Mouse (Mus musculus) hindbrain, embryonic 11.5 days (tissue): ENCODE results near the gene Tmem104. TPM values are rescaled to one million over a fixed set of nuclear protein-coding genes. Genes with fewer than 3 reads are reported as not detected.

ENCODE experiments used
- ATAC-seq: fragments of 200-750 bp; cut with Nextera tagmentation; 2 replicates; pipeline ENCODE4 v1.8.0; 2017; ENCODE audit warnings: mild to moderate bottlenecking, moderate TSS enrichment, moderate library complexity; ENCODE audit not compliant: low FRiP score
- DNase-seq: peaks from one replicate; pipeline ENCODE4 v3.0.0-alpha.2; 2015; ENCODE audit warnings: low spot score
- H3K27ac ChIP-seq: fragments of 300-500 bp; sonication (generic); 2 replicates; pipeline ENCODE4 v1.5.1; 2014; ENCODE audit warnings: mild to moderate bottlenecking, low read depth, low read length
- H3K27me3 ChIP-seq: fragments of 300-500 bp; sonication (generic); 2 replicates; pipeline ENCODE4 v1.6.1; 2014; ENCODE audit warnings: mild to moderate bottlenecking, low read length, moderate library complexity, mixed read lengths; ENCODE audit not compliant: control insufficient read depth, insufficient read depth
- H3K36me3 ChIP-seq: fragments of 300-500 bp; sonication (generic); 2 replicates; pipeline ENCODE4 v1.6.1; 2014; ENCODE audit warnings: mild to moderate bottlenecking, low read length, moderate library complexity, mixed read lengths; ENCODE audit not compliant: control insufficient read depth, insufficient read depth
- H3K4me1 ChIP-seq: fragments of 300-500 bp; sonication (generic); replicated peaks from 2 replicates; pipeline ENCODE4 v1.6.1; 2014; ENCODE audit warnings: low read length, mixed read lengths; ENCODE audit not compliant: control insufficient read depth, insufficient read depth
- H3K4me2 ChIP-seq: fragments of 300-500 bp; sonication (generic); replicated peaks from 2 replicates; pipeline ENCODE4 v1.6.1; 2014; ENCODE audit warnings: mild to moderate bottlenecking, low read depth, low read length
- H3K4me3 ChIP-seq: fragments of 300-500 bp; sonication (generic); 2 replicates; pipeline ENCODE4 v1.5.1; 2014; ENCODE audit warnings: low read depth, low read length
- H3K9ac ChIP-seq: fragments of 300-500 bp; sonication (generic); 2 replicates; pipeline ENCODE4 v1.6.1; 2014; ENCODE audit warnings: low read depth, low read length
- H3K9me3 ChIP-seq: fragments of 300-500 bp; sonication (generic); 2 replicates; pipeline ENCODE4 v1.6.1; 2016; ENCODE audit warnings: low read length; ENCODE audit not compliant: control insufficient read depth
- WGBS: fragments of 180-500 bp; shearing (Covaris S2); extraction: QIAGEN DNeasy Blood & Tissue Kit; methylation state at CpG from one replicate; pipeline ENCODE4 v1.1.7; 2014; 5-methylcytosine and 5-hydroxymethylcytosine counted together
- polyA plus RNA-seq: library from polyadenylated mRNA; unstranded; fragments of >200 nt; fragmentation: Nextera tagmentation; extraction: Ambion mirVana; gene quantifications from 2 replicates; pipeline ENCODE4 v1.2.1, GENCODE M21; 2014

Tmem104 gene
- polyA plus RNA-seq, 1 experiment from 2014 or later, result 7.3 TPM

DNA sequence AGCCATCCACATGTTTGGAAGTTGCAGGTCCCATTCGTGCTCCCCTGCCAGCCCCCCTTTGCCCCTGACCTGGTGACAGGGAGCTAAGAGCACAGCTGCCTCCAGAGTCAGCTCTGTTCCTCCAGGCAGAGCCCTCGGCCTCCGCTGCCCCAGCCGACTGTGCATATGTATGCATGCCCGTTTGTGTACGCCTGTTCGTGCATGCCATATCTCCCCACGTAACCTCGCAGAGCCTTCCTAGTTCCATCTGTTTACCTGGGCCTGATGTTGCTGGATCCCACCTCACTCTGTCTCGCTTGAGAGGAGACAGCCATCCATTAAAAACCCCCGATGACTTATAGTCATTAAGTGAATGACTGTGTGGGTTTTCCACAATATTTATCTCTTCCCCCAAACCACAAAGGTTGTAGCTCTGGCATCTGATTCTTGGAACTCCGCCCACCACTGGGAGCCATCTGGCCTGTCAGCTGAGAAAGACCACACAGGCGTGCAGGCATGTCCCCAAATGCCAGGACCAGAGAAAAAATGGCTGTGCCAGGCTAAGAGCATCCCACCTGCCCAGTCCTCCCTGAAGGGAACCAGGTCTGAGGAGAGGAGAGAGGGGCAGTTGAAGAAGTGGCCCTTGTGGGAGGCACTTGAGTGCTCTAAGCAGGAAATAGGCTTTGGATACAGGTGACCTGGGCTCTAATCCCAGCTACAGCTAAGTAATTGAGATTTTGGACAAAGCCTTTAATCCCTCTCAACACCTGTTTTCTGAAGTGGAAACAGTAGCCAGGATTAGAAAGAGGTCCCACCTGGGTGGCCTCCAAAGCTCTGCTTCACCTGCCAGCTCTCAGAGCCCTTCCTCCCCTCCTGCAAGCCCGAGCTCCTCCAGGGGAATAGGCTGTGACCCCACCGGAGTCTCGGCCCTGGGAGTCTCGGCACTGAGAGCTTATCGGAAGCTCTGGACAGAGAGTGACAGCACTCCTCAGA lies 30.4 kb downstream of the Tmem104 start:
- H3K4me1 ChIP-seq, result no peaks in the 10 kb centered on the region
- DNase-seq, result no peak
- no peaks in the 10 kb centered on the region for H3K27me3 ChIP-seq
- H3K9ac ChIP-seq, result no peak overlapping the region
- no peak for ATAC-seq
- H3K4me3 ChIP-seq, result no peak overlapping the region
- H3K9me3 ChIP-seq, result no peaks in the 10 kb centered on the region
- 71% methylated on average over 18 of the region's 18 CpGs for WGBS
- no peak overlapping the region for H3K27ac ChIP-seq
- no peaks in the 10 kb centered on the region for H3K36me3 ChIP-seq
- H3K4me2 ChIP-seq, result no peak overlapping the region

DNA sequence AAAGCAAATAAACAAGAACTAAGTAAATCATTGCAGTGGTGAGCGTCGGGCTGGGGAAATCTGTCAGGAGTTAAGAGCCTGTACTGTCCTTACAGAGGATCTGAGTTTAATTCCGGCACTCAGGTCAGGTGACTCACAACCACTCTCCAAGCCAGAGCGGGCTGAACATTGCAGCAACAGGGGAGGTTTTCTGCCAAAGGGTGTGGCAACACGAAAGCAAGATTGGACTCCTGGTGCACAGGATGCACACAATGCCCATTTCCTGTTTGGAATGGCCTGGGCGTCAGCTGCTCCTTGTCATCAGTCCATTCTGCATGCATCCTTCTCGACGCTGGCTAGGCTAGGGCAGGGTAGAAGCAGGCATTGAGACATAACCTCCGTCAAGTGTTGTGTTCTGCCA lies 32.0 kb downstream of the Tmem104 start:
- DNase-seq (no peak), ATAC-seq (no peak)
- H3K27me3 ChIP-seq, result no peaks in the 10 kb centered on the region
- no peak overlapping the region for H3K4me2 ChIP-seq
- H3K27ac ChIP-seq, result no peak overlapping the region
- no peaks in the 10 kb centered on the region for H3K9me3 ChIP-seq
- H3K9ac ChIP-seq, result no peak overlapping the region
- H3K4me3 ChIP-seq, result no peak overlapping the region
- no peaks in the 10 kb centered on the region for H3K36me3 ChIP-seq
- no peaks in the 10 kb centered on the region for H3K4me1 ChIP-seq
- WGBS, result 80% methylated on average over 9 of the region's 9 CpGs

DNA sequence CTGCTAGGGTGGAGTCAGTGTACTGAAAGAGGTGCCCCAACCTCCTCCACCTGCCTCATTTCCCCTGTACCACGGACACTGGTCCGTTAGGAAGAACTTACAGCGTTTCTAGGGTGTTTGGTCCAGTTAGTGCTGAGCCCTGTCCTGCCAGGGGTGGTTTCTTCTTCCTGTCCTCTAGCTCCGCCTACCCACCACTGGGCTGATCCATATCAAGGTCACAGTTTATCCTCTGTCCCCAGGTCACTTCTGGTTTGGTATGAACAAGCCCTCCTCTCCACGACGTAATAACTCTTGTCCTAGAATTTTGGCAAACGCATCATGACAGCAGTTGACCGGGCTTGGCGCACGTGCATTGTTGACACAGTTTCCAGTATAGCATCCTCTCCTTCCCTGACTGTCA lies 32.4 kb downstream of the Tmem104 start:
- H3K36me3 ChIP-seq, result no peaks in the 10 kb centered on the region
- DNase-seq (no peak), ATAC-seq (no peak)
- no peaks in the 10 kb centered on the region for H3K9me3 ChIP-seq
- 90% methylated on average over 10 of the region's 10 CpGs for WGBS
- no peak overlapping the region for H3K27ac ChIP-seq
- no peaks in the 10 kb centered on the region for H3K4me1 ChIP-seq
- no peak overlapping the region for H3K9ac ChIP-seq
- no peak overlapping the region for H3K4me3 ChIP-seq
- no peaks in the 10 kb centered on the region for H3K27me3 ChIP-seq
- H3K4me2 ChIP-seq, result no peak overlapping the region

DNA sequence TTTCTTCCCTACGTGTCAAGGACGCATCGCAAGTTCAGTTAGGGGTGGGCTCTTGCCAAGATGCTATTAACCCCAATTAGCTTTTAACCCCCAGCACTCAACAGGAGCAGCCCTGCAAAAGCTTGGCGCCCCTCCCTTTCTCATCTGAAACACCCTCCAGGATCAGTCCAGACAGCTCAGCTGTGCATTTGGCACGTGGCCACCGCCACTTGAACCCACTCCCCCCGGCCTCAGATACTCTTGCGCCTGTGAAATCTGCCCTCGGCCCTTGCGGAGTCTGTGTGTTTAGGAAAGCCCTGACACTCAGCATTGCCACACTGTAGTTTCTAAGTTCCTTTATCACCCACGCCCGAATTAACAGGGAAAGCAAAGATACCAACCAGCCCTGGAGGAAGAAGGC lies 34.8 kb downstream of the Tmem104 start:
- Histone ChIP-seq H3K27ac (no peak overlapping the region), H3K4me3 (no peak overlapping the region), H3K4me1 (peaks cover 10% of the 10 kb centered on the region), H3K36me3 (no peaks in the 10 kb centered on the region), H3K27me3 (no peaks in the 10 kb centered on the region), H3K9ac (no peak overlapping the region), H3K4me2 (no peak overlapping the region), H3K9me3 (no peaks in the 10 kb centered on the region)
- DNase-seq, result no peak
- no peak for ATAC-seq
- whole genome bisulfite sequencing, result 72% methylated on average over 12 of the region's 12 CpGs

DNA sequence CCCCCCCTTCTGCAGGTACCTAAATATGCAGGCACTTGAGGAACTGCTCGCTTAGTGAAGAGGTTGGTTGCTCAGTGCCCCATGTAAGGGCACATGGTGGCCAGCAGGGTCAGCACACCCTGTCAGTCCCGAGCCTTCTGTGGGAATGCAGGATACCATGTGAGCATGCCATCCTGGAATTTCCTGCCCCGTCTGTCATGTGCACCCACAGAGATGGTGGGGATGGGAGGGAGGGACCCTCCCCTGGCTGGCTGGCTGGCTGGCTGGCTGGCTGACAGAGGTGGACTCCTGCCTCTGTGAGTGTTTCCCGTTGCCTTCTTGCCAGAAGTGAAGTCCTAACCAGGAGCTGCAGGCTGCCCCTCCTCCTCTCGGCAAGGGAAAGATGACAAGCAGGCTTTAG lies 35.3 kb downstream of the Tmem104 start:
- H3K4me2 ChIP-seq, result no peak overlapping the region
- ATAC-seq, result no peak
- DNase-seq, result no peak
- H3K9ac ChIP-seq, result no peak overlapping the region; the same call in 1 of the 2 replicates
- no peaks in the 10 kb centered on the region for H3K27me3 ChIP-seq
- H3K9me3 ChIP-seq, result no peaks in the 10 kb centered on the region
- H3K4me3 ChIP-seq, result no peak overlapping the region
- WGBS, result 49% methylated on average over 5 of the region's 5 CpGs
- H3K4me1 ChIP-seq, result peaks cover 15% of the 10 kb centered on the region
- H3K27ac ChIP-seq, result no peak overlapping the region
- no peaks in the 10 kb centered on the region for H3K36me3 ChIP-seq

DNA sequence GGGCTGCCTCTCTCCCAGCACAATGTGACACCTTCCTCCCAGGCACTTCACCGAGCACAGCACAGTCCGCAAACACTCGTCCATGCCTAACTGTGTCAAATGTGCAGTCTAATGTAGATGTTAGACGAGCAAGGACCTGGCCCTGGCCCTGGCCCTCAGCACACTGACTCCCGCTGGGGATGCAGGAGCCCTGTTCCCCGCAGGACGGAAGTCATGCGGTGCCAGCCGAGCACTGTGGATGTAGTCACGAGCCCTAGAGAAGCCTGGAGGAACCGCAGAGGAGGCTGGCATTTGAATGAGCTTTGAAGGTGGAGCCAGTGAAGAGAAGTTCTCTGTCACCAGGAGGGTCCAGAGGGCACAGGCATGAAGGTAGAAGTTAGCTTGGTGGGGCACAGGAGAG lies 36.2 kb downstream of the Tmem104 start:
- Histone ChIP-seq H3K9ac (no peak overlapping the region), H3K4me2 (no peak overlapping the region), H3K4me3 (no peak overlapping the region), H3K9me3 (no peaks in the 10 kb centered on the region), H3K36me3 (no peaks in the 10 kb centered on the region), H3K4me1 (peaks cover 20% of the 10 kb centered on the region), H3K27me3 (no peaks in the 10 kb centered on the region), H3K27ac (no peak overlapping the region)
- WGBS, result 65% methylated on average over 11 of the region's 11 CpGs
- DNase-seq (no peak), ATAC-seq (no peak)

DNA sequence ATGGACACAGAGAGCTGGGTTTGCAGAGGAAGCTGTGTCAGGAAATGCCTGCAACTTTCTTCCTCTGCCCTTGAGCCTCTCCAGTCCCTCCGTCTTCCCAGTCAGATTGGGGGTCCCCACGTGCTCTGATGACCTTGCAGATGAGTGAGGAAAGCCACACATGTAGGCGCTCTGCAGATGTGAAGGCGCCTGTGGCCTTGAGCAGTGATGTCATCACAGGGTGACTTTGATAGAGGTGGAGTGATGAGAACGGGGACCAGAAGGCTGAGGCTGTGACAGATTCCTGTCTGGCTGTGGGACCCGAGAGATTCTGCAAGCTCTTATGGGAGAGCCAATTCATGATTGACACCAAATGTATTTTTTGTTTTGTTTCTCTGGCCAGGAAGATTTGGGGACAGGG lies 36.6 kb downstream of the Tmem104 start:
- Histone ChIP-seq H3K27me3 (no peaks in the 10 kb centered on the region), H3K36me3 (no peaks in the 10 kb centered on the region), H3K4me1 (peaks cover 20% of the 10 kb centered on the region), H3K27ac (no peak overlapping the region), H3K4me3 (no peak overlapping the region), H3K4me2 (no peak overlapping the region), H3K9me3 (no peaks in the 10 kb centered on the region), H3K9ac (no peak overlapping the region)
- WGBS, result 70% methylated on average over 6 of the region's 6 CpGs
- DNase-seq, result no peak
- ATAC-seq, result no peak

DNA sequence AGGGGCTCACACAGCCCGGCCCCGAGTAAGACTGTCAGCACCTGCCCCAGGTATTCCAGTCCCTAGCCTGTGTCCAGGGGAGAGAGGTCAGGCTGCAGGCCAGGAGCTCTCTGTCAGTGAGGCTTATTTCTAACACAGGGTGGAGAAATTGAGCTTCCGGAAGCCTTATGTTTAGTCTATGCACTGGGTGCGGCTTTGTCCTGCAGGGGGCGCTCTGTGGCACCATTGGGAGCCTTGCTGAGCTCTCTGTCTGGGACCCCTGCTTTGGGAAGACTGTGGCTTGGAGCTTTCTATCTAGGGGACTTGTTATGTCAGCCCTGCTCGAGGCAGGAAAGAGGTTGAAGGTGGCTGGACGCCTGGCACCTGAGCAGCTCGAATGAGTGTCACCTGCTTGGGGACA lies 37.6 kb downstream of the Tmem104 start:
- H3K27ac ChIP-seq, result no peak overlapping the region
- 41% methylated on average over 8 of the region's 8 CpGs for WGBS

DNA sequence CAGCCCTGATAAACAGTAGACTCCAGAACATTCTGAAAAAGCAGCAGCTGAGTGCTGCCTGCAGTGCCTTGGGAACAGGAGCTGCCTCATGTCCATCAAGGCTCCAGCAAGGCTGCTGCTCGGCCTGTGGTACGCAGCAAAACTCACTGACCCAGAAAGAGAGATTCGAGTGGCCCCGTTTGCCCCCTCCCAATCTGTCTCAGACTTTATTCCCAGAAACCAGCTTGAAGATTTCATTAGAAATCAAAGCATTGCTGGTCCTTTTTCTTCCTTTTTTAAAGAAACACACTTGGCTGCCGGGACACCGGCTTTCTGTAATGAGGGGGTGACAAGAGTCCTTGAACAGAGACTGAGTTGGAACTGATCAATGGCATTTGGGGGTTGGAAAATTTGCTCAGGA lies 38.0 kb downstream of the Tmem104 start:
- Histone ChIP-seq H3K27ac (no peak overlapping the region), H3K9ac (no peak overlapping the region), H3K4me2 (no peak overlapping the region), H3K27me3 (no peaks in the 10 kb centered on the region), H3K36me3 (no peaks in the 10 kb centered on the region), H3K4me1 (peaks cover 20% of the 10 kb centered on the region), H3K9me3 (no peaks in the 10 kb centered on the region), H3K4me3 (no peak overlapping the region)
- DNase-seq (no peak), ATAC-seq (no peak)
- 61% methylated on average over 6 of the region's 6 CpGs for WGBS

More for the DNA sequence above, 37.6 kb downstream of the Tmem104 start:
- peaks cover 20% of the 10 kb centered on the region for H3K4me1 ChIP-seq
- H3K4me3 ChIP-seq, result no peak overlapping the region
- H3K27me3 ChIP-seq, result no peaks in the 10 kb centered on the region
- H3K9me3 ChIP-seq, result no peaks in the 10 kb centered on the region
- no peak for ATAC-seq
- H3K36me3 ChIP-seq, result no peaks in the 10 kb centered on the region
- peak; percentile 87 for DNase-seq
- H3K9ac ChIP-seq, result no peak overlapping the region
- no peak overlapping the region for H3K4me2 ChIP-seq
